Mouse (Mus musculus): ENCODE measurements around the gene Gm3020. TPM values are rescaled to one million over a fixed set of nuclear protein-coding genes. Genes with fewer than 3 reads are reported as not detected.

The Gm3020 gene
- polyA plus RNA-seq (2015; fragmentation: Nextera tagmentation; extraction: Ambion mirVana): 0.36 and 0.55 TPM in 2 replicates

GRCm38 (mm10) chr14:3651730-3652129 lies at the start of gene Gm3020:
TSS of gene Gm3020 (plus strand) at chr14:3652030.

GRCm38 (mm10) chr14:3634212-3634611 lies 17.6 kb upstream of the Gm3020 start, which contains the start of gene Gm3012:
TSS of gene Gm3012 (plus strand) at chr14:3634512.

GRCm38 (mm10) chr14:3688483-3688882 lies 36.7 kb downstream of the Gm3020 start, which contains the start of gene Gm3043:
TSS of gene Gm3043 (plus strand) at chr14:3688783.

Other genes starting within 250 kb of the Gm3020 start
- 0.36 and 0.55 TPM in 2 replicates for gene Gm10409, start 239.4 kb upstream of the Gm3020 start, polyA plus RNA-seq (2015; fragmentation: Nextera tagmentation; extraction: Ambion mirVana)
- gene Gm3005, start 223.9 kb upstream of the Gm3020 start, polyA plus RNA-seq (2015; fragmentation: Nextera tagmentation; extraction: Ambion mirVana): not detected in 2 replicates
- gene Gm10408, start 202.7 kb upstream of the Gm3020 start, polyA plus RNA-seq (2015; fragmentation: Nextera tagmentation; extraction: Ambion mirVana): not detected in 2 replicates
- not detected in 2 replicates for gene Gm3012, start 17.5 kb upstream of the Gm3020 start, polyA plus RNA-seq (2015; fragmentation: Nextera tagmentation; extraction: Ambion mirVana)
- gene Gm3043, start 36.8 kb downstream of the Gm3020 start, polyA plus RNA-seq (2015; fragmentation: Nextera tagmentation; extraction: Ambion mirVana): not detected in 2 replicates
- gene Gm3002, start 158.0 kb downstream of the Gm3020 start, polyA plus RNA-seq (2015; fragmentation: Nextera tagmentation; extraction: Ambion mirVana): not detected in 2 replicates
- not detected in 2 replicates for gene Gm3033, start 194.2 kb downstream of the Gm3020 start, polyA plus RNA-seq (2015; fragmentation: Nextera tagmentation; extraction: Ambion mirVana)
- not detected in 2 replicates for gene Gm2916, start 232.1 kb downstream of the Gm3020 start, polyA plus RNA-seq (2015; fragmentation: Nextera tagmentation; extraction: Ambion mirVana)